In the genomic region with DNA sequence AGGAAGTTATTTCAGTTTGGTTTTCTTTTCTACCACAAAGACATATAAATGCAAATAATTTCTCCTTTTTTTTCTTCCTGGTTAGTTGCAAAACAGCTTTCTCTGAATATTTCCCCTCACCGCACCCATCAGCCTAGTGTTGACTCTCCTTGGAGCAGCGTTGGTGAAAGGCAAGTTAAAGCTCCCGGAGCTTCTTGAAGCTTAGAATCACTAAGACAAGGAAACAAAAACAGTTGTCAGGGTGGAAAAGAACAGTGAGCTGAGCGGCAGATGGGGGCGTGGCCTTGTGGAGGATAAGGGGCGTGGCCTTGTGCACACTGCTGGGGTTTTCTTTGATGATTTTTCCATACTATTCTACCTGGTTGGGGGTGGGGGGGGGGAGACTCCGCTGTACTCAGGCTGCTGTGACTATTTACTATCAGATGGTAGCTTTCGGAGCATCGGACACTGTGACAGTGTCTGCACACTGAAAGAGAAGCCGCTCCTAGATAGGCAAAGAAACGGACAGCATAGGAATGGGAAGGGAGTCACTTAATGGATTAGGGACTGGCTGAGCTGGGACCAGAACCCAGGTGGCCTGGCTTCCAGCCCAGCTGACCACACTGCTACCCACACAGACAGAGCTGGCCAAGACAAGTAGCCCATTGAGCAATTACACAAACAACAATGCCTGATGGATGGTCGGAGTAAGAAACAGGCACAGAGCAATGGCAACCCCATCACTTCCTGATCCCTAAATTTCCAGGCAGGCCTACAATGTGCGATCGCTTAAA, we compare ENCODE assay signal across 8 mouse cellular contexts. TPM values are rescaled to one million over a fixed set of nuclear protein-coding genes. Genes with fewer than 3 reads are reported as not detected.
DNase-seq lines count a peak whose midpoint lies in the region; ATAC-seq and TF ChIP-seq lines count a peak whose summit lies in the region.

No protein-coding gene starts in this region.

- H3K36me3 ChIP-seq in embryonic facial prominence, embryonic 13.5 days = no peaks in the 10 kb centered on the region
- H3K36me3 ChIP-seq in heart, postnatal 0 days (replicated peaks; ENCODE audit: control insufficient read depth, insufficient read depth, low read length) = no peaks in the 10 kb centered on the region
- H3K36me3 ChIP-seq in lung, embryonic 14.5 days (ENCODE audit: insufficient read depth) = no peaks in the 10 kb centered on the region
- H3K36me3 ChIP-seq in neural tube, embryonic 14.5 days (ENCODE audit: control insufficient read depth, insufficient read depth, low read length) = no peaks in the 10 kb centered on the region

- H3K4me1 ChIP-seq in embryonic facial prominence, embryonic 13.5 days = peaks cover 14% of the 10 kb centered on the region
- peaks cover 6% of the 10 kb centered on the region; the same call in 1 of the 2 replicates for H3K4me1 ChIP-seq in heart, postnatal 0 days (ENCODE audit: control insufficient read depth, insufficient read depth)
- peaks cover 9% of the 10 kb centered on the region; the same call in 1 of the 2 replicates for H3K4me1 ChIP-seq in lung, embryonic 14.5 days (ENCODE audit: insufficient read depth)
- peaks cover 14% of the 10 kb centered on the region; the same call in 1 of the 2 replicates for H3K4me1 ChIP-seq in neural tube, embryonic 14.5 days (ENCODE audit: control insufficient read depth, insufficient read depth, low read length)

- H3K4me2 ChIP-seq in embryonic facial prominence, embryonic 13.5 days = peak overlapping the region; percentile 52
- peak overlapping the region; percentile 49 for H3K4me2 ChIP-seq in heart, postnatal 0 days (ENCODE audit: low read depth, low read length)
- H3K4me2 ChIP-seq in lung, embryonic 14.5 days = peak overlapping the region; percentile 54
- H3K4me2 ChIP-seq in neural tube, embryonic 14.5 days (ENCODE audit: low read depth, low read length) = peak overlapping the region; percentile 36

- no peak for ATAC-seq in embryonic facial prominence, embryonic 13.5 days (ENCODE audit: insufficient number of reproducible peaks, insufficient read depth, low FRiP score, low TSS enrichment, low read depth)
- no peak for ATAC-seq in heart, postnatal 0 days (ENCODE audit: insufficient read depth, low read depth)
- peak; percentile 2; the same call in 1 of the 2 replicates for ATAC-seq in lung, embryonic 14.5 days (ENCODE audit: insufficient read depth)
- ATAC-seq in neural tube, embryonic 14.5 days (ENCODE audit: low read depth) = no peak

- TF ChIP-seq EP300 in heart, postnatal 0 days (IDR thresholded peaks at IDR 0.05; ENCODE audit: low read depth) = no peak

- H3K27ac ChIP-seq in embryonic facial prominence, embryonic 13.5 days = no peak overlapping the region
- H3K27ac ChIP-seq in heart, postnatal 0 days (ENCODE audit: low read depth) = no peak overlapping the region
- peak overlapping the region; percentile 12; the same call in 1 of the 2 replicates for H3K27ac ChIP-seq in lung, embryonic 14.5 days (ENCODE audit: low read depth)
- no peak overlapping the region for H3K27ac ChIP-seq in neural tube, embryonic 14.5 days (ENCODE audit: low read depth, low read length)

- DNase-seq in CD4-positive, CD25-positive, alpha-beta regulatory T cell, adult 2 months (ENCODE audit: low read depth, low spot score) = peak; percentile 85
- peak; percentile 48 for DNase-seq in adrenal gland, adult 8-10 months
- peak; percentile 65 for DNase-seq in heart, postnatal 0 days (ENCODE audit: low spot score)
- DNase-seq in kidney, postnatal 36 days = peak; percentile 46 to 78
- DNase-seq in lung, embryonic 14.5 days = peak; percentile 81
- peak; percentile 89 for DNase-seq in thymus, postnatal 4 days

- no peaks in the 10 kb centered on the region for H3K27me3 ChIP-seq in embryonic facial prominence, embryonic 13.5 days
- no peaks in the 10 kb centered on the region for H3K27me3 ChIP-seq in heart, postnatal 0 days (ENCODE audit: control insufficient read depth, insufficient read depth, low read length)
- no peaks in the 10 kb centered on the region for H3K27me3 ChIP-seq in lung, embryonic 14.5 days (ENCODE audit: insufficient read depth, low read length)
- H3K27me3 ChIP-seq in neural tube, embryonic 14.5 days (ENCODE audit: control insufficient read depth, insufficient read depth, low read length) = no peaks in the 10 kb centered on the region

- H3K4me3 ChIP-seq in embryonic facial prominence, embryonic 13.5 days = peak overlapping the region; percentile 22
- H3K4me3 ChIP-seq in heart, postnatal 0 days (ENCODE audit: low read depth, low read length) = peak overlapping the region; percentile 24
- 0 out of 2 replicates have a peak overlapping the region, but pooled peaks have one; percentile 14 for H3K4me3 ChIP-seq in lung, embryonic 14.5 days (ENCODE audit: low read depth, low read length)
- peak overlapping the region; percentile 15 for H3K4me3 ChIP-seq in neural tube, embryonic 14.5 days (ENCODE audit: low read depth, low read length)

- no peaks in the 10 kb centered on the region for H3K9me3 ChIP-seq in embryonic facial prominence, embryonic 13.5 days
- H3K9me3 ChIP-seq in heart, postnatal 0 days (replicated peaks; ENCODE audit: control insufficient read depth, low read length) = no peaks in the 10 kb centered on the region
- no peaks in the 10 kb centered on the region for H3K9me3 ChIP-seq in lung, embryonic 14.5 days (ENCODE audit: low read depth, low read length)
- H3K9me3 ChIP-seq in neural tube, embryonic 14.5 days (ENCODE audit: control insufficient read depth, low read length) = no peaks in the 10 kb centered on the region

- TF ChIP-seq CTCF in heart, postnatal 0 days (IDR thresholded peaks at IDR 0.05; ENCODE audit: low read depth) = no peak
- TF ChIP-seq CTCF in lung, embryonic 14.5 days (IDR thresholded peaks at IDR 0.05; ENCODE audit: low read depth) = no peak

- WGBS in embryonic facial prominence, embryonic 13.5 days = 18% methylated on average over 14 of the region's 14 CpGs
- WGBS in heart, postnatal 0 days = 16% methylated on average over 14 of the region's 14 CpGs
- 20% methylated on average over 14 of the region's 14 CpGs for WGBS in lung, embryonic 14.5 days
- WGBS in neural tube, embryonic 14.5 days = 17% methylated on average over 14 of the region's 14 CpGs

- no peak overlapping the region for H3K9ac ChIP-seq in embryonic facial prominence, embryonic 13.5 days
- no peak overlapping the region for H3K9ac ChIP-seq in heart, postnatal 0 days (replicated peaks; ENCODE audit: low read depth, low read length)
- peak overlapping the region; percentile 35; the same call in 1 of the 2 replicates for H3K9ac ChIP-seq in lung, embryonic 14.5 days
- no peak overlapping the region for H3K9ac ChIP-seq in neural tube, embryonic 14.5 days (replicated peaks; ENCODE audit: low read depth, low read length)

RNA-seq across cellular contexts. Expression of gene Otud7b, which starts 2.0 kb away (rescaled TPM):
- total RNA-seq in adrenal gland, adult 8-10 months (2022) = 10 to 100 TPM; 37.8 to 55.2 (median 47.2) TPM
- 20.8 and 23.8 TPM in 2 replicates for polyA plus RNA-seq in embryonic facial prominence, embryonic 13.5 days (2015; fragmentation: Nextera tagmentation; extraction: Ambion mirVana)
- total RNA-seq in heart, postnatal 0 days (2014; rRNA removed; ENCODE audit: low replicate concordance) = 17.6 and 21.9 TPM in 2 replicates
- polyA plus RNA-seq in heart, postnatal 0 days (2015; fragmentation: Nextera tagmentation; extraction: Ambion mirVana) = 16.8 and 21.7 TPM in 2 replicates
- 18.9 and 21.3 TPM in 2 replicates for polyA plus RNA-seq in lung, embryonic 14.5 days (2014; fragmentation: Nextera tagmentation; extraction: Ambion mirVana)
- polyA plus RNA-seq in neural tube, embryonic 14.5 days (2014; fragmentation: Nextera tagmentation; extraction: Ambion mirVana) = 4.6 and 8.3 TPM in 2 replicates

RNA-seq across cellular contexts. Expression of gene Vps45, which starts 44.0 kb away (rescaled TPM):
- total RNA-seq in adrenal gland, adult 8-10 months (2022) = 10 to 100 TPM; 29.7 to 49.0 (median 34.9) TPM
- 41.1 and 55.4 TPM in 2 replicates for polyA plus RNA-seq in embryonic facial prominence, embryonic 13.5 days (2015; fragmentation: Nextera tagmentation; extraction: Ambion mirVana)
- total RNA-seq in heart, postnatal 0 days (2014; rRNA removed; ENCODE audit: low replicate concordance) = 10.5 and 17.3 TPM in 2 replicates
- 42.9 and 49.4 TPM in 2 replicates for polyA plus RNA-seq in heart, postnatal 0 days (2015; fragmentation: Nextera tagmentation; extraction: Ambion mirVana)
- polyA plus RNA-seq in lung, embryonic 14.5 days (2014; fragmentation: Nextera tagmentation; extraction: Ambion mirVana) = 18.6 and 19.7 TPM in 2 replicates
- polyA plus RNA-seq in neural tube, embryonic 14.5 days (2014; fragmentation: Nextera tagmentation; extraction: Ambion mirVana) = 45.6 and 51.0 TPM in 2 replicates

RNA-seq across cellular contexts. Expression of gene Mtmr11, which starts 59.5 kb away (rescaled TPM):
- total RNA-seq in adrenal gland, adult 8-10 months (2022) = 10 to 100 TPM; 14.7 to 70.7 (median 43.7) TPM
- polyA plus RNA-seq in embryonic facial prominence, embryonic 13.5 days (2015; fragmentation: Nextera tagmentation; extraction: Ambion mirVana) = 37.3 and 38.2 TPM in 2 replicates
- total RNA-seq in heart, postnatal 0 days (2014; rRNA removed; ENCODE audit: low replicate concordance) = 4.4 and 18.9 TPM in 2 replicates
- polyA plus RNA-seq in heart, postnatal 0 days (2015; fragmentation: Nextera tagmentation; extraction: Ambion mirVana) = 6.8 and 6.9 TPM in 2 replicates
- 13.0 and 16.6 TPM in 2 replicates for polyA plus RNA-seq in lung, embryonic 14.5 days (2014; fragmentation: Nextera tagmentation; extraction: Ambion mirVana)
- 10.9 and 11.6 TPM in 2 replicates for polyA plus RNA-seq in neural tube, embryonic 14.5 days (2014; fragmentation: Nextera tagmentation; extraction: Ambion mirVana)
